Mouse (Mus musculus): ENCODE measurements around the gene Scn8a.

Gene Scn8a

DNA sequence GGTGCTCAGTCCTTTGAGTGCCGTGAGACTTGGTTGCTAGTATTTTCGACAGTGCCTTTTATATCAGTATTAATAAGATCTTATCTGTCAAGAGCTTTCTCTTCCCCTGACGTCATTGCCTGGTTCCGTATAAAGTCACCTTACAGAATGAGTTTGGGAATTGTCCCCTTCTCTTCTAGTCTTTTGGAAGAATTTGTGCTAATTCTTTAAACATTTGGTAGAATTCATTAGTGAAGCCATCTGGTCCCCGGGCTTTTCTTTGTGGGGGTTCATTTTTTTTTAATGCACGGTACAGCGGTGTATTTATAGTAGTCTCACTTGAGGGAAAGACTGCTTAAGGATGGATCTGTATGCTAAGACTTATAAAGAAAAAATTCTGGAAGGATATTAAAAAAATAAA is 84.3 kb downstream of the Scn8a start:
- DNase-seq (ENCODE audit: low spot score in 2 of 2): no peak

DNA sequence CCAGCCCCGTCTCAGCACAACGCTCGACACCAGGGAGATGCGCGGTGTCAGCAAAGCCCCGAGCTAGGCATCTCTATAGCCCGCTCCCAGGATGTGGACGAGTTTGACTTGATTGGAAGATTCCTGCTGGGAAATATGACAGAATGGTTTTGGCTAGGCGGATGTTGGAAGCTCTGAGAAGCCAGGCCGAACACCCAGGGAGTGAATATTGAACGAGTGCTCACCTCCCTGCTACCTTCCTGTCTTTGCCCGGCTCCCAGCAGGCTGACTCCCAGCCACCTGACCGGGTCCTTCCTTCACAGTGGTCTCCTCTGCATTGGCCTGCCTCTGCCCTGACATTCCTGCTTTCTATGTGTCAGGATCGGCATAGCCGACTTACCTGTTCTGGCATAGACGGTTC is 85.1 kb downstream of the Scn8a start:
- DNase-seq (ENCODE audit: low spot score in 2 of 2): no peak

DNA sequence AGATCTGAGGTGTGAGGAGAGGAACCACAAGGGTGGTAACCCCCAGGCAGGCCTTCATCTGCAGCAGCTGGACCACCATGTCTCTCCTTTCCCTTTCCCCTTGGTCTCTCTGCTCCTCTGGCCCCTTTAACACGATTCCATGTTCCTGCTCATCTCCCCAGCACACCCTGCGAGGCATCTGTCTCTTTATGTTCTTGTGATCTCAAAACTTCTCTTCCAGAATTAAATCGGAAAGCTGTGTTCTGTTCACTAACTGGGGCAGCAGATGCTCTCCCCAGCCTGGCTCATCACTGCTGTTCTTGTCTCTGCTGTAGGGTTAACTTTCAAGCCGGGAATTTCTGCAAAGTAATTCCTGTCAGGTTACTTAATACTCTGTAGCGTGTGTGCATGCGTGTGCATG is 91.3 kb downstream of the Scn8a start:
- DNase-seq (ENCODE audit: low spot score in 2 of 2): no peak

DNA sequence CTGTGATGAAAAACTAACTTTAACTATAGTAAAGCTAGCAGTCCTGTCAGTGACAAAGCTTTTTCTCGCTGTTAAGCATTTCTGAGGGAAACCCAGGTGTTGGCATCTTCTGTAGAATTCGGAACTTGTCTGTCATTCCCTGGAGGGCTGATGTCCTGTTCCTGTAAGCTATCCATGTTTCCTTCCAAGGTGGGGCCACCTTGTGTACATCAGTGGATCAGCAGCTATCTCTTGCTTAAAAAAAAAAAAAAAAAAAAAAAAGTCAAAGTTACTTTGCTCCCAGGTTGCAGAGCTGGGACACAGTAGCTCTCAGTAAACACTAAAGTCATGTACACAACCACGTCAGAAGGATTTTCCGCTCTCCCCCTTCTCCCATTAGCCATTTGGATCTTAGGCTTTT is 91.9 kb downstream of the Scn8a start:
- DNase-seq (ENCODE audit: low spot score in 2 of 2): no peak

DNA sequence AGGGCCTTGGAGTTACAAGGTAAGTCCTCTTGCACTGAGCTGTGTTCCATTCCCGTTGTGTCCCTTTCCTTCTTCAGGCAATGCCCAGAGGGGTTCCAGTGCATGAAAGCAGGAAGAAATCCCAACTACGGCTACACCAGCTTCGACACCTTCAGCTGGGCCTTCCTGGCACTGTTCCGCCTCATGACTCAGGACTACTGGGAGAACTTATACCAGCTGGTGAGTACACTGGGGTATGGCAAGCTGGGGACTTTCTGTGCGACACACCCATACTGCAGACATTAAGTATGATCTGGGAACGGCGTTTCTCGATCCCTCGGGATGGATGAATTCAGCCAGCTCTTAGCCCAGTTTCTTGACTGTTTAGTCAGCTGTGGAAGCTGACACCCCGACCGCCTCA is 101.8 kb downstream of the Scn8a start:
- no peak for DNase-seq (ENCODE audit: low spot score in 2 of 2)

DNA sequence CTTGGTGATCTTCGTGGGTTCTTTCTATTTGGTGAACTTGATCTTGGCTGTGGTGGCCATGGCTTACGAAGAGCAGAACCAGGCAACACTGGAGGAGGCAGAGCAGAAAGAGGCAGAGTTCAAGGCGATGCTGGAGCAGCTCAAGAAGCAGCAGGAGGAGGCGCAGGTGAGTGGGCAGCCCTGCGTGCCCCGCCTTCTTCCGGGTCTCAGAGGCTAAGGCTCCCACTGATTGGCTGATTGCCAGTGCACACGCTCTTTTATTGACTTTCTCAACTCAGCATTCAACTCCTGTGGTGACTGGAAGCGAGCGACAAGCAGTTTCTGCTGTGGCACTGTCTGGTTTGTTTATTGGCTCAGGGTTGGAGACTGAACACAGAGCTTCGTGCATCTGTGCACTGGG is 103.1 kb downstream of the Scn8a start:
- DNase-seq (ENCODE audit: low spot score in 2 of 2): no peak

DNA sequence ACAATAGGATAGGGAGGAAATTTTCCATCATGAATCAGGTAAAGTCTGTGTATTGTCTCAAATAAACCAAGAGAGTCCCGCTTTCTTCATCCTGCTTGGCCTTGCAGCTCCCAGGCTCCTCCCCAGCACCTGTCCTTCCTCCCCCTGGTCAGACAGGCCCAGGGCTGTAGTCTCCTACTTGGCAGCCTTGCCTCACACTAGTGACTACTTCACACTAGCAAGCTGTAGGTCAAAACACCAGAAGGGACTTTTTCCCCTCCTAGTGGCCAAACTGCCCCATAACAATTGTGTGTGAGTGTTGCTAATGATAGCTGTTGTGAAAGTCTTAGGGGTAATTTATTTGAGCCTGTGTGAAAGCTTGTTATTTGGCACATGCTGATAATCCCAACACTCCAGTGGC is 105.0 kb downstream of the Scn8a start:
- DNase-seq (ENCODE audit: low spot score in 2 of 2): no peak

DNA sequence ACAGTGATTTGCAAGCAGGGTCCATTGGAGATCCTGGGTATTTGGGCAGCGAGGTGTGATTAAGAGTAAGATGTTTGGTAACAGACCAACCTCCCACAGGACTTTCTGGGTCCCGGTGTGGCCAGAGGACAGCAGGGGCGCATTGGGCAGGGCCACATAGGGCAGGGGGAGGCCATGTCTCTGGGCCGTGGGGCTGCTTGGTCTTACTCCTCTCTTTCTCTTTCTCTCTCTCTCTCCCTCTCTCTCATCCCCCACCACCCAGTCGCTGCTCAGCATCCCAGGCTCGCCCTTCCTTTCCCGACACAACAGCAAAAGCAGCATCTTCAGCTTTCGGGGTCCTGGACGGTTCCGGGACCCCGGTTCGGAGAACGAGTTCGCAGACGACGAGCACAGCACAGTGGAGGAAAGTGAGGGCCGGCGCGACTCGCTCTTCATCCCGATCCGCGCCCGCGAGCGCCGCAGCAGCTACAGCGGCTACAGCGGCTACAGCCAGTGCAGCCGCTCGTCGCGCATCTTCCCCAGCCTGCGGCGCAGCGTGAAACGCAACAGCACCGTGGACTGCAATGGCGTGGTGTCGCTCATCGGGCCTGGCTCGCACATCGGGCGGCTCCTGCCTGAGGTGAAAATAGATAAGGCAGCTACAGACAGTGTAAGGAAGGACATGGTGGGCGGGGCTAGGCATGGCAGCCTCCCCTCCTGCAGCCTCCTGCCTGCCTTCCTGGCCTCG is 113.9 kb downstream of the Scn8a start:
- DNase-seq (ENCODE audit: low spot score in 2 of 2): peak in 1 of 2 experiments; percentile 56

DNA sequence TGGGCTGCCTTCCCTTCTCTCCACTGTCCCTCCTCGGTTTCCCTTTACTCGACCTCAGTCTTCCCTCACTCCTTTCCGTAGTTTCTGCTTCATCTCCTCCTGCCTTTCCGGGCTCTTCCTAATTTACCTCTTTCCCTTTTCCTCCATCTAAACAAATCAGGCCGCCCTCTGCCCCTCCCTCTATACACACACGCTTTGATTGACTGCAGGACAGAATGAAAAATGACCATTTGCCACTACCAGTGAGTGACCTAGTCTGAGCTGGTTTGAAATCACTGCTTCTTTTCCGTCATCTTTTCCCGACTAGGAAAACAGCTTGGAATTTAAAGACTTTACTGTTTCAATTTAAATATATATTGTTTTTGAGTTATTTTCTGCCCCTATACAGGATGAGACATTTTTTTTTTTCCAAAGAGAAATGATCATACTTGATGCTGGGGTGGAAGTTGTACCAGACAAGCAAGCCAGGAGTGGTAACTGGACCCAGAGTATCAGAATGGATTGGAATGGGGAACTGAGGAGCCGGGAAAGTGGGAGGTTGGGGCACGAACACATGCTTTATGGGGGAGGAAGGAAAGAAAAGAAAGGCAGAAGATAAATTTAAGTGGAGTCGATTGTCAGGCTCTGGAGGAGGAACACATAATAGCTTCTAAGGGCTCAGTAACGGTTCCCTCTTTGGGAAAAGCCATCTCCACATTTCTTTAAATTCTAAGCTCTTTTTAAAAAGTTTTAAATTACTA is 114.7 kb downstream of the Scn8a start:
- DNase-seq (ENCODE audit: low spot score in 2 of 2): no peak

DNA sequence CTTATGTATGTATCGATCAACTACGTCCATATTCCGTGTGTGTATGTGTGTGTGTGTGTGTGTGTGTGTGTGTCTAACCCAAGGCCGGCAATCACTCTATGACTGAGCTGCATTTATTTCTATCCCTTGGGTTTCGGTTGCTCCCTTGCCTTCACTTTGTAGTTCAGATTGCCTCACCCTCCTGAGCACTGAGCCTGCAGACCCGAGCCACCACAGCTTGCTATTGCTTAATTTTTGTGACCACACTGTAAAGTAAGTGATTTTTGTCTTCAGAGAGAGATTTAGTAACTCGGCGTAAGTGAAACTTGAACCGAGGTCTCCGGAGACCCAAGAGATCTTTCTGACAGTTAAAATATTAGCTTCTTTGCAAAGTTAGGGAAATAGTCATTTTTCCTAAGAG is 116.8 kb downstream of the Scn8a start:
- no peak for DNase-seq (ENCODE audit: low spot score in 2 of 2)

DNA sequence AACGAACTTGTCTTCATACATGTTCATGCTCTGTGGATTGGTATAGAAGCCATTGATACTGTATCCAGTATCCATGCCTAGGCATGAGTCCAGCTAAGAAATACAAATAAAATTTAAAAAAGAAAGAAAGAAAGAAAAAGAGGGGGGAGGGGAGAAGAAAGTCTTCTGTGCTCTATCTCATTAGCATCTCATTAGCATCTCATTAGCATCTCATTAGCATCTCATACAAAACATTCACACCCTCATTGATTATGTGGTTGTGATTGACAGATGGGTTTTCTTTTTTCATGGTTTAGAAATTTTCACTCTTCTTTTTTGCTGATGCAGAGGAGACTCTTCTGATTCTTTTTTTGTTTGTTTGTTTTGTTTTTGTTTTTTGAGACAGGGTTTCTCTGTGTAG is 117.4 kb downstream of the Scn8a start:
- no peak for DNase-seq (ENCODE audit: low spot score in 2 of 2)

DNA sequence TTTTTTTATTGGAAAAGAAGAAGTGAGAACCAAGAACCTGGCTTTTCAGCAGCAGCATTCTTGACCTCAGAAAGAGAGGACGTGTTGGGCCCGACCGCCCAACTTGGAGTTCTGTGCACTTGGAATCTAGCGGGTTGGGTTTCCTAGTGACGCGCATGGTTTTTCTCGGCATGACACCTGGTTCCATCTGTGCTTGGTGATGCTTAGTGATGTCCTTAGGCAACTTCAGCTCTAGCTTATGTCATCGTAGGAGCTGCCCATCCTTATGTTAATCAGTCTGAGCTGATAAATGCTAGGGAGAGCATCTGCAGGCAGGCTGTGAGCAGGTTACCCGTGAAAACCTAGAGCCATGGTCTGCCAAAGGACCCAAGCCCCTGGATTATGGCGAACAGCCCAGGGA is 120.6 kb downstream of the Scn8a start:
- DNase-seq (ENCODE audit: low spot score in 2 of 2): no peak

DNA sequence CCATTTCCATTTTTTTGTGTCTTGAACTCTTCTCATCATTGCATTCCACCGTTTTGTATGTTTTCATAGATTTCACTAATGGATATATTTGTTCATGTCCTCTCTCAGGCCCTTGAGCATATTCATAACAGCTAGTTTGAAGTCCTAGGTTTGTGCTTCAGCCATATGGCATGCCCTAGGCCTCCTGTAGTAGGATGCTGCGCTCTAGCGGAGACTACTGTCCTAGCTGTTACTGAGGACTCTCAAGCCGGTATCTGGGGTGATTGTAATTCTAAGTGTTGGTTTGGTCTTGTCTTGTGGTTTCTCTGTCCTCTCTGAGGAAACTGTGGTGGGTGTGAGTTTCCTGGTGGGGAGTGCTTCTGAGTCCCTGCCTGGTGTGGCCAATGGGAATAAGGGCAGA is 127.4 kb downstream of the Scn8a start:
- DNase-seq (ENCODE audit: low spot score in 2 of 2): no peak

DNA sequence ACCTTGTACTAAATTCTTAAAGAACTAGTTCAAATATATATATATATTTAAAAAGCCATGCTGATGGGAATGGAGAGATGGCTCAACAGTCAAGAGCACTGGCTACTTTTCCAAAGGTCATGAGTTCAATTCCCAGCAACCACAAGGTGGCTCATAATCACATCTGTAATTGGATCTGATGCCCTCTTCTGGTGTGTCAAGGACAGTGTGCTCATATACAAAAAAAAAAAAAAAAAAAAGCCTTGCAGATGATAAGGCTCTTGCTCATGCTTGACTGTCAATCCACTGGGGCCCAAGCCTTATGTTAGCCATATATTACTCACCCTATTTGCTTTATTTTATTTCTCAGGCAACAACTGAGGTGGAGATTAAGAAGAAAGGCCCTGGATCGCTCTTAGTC is 132.0 kb downstream of the Scn8a start:
- no peak for DNase-seq (ENCODE audit: low spot score in 2 of 2)

DNA sequence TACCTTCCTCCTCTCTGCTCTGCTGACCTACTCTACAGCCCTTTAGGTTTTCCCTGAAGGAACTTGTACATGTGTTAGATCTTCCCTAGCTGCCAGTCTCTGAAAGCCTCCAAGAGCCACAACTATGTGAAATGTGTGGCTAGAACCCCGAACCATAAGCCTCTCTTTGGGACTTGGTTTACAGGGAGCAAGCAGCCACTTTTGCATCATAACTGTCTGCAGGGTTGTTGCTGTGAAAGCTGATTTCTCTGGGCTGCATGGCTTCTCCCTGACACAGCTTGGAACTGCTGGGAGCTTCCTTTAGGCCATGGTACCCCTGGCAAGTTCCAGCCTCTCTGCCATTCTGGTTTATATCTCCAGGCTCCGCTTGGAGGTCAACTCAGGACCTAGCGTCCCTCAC is 132.8 kb downstream of the Scn8a start:
- DNase-seq (ENCODE audit: low spot score in 2 of 2): no peak

DNA sequence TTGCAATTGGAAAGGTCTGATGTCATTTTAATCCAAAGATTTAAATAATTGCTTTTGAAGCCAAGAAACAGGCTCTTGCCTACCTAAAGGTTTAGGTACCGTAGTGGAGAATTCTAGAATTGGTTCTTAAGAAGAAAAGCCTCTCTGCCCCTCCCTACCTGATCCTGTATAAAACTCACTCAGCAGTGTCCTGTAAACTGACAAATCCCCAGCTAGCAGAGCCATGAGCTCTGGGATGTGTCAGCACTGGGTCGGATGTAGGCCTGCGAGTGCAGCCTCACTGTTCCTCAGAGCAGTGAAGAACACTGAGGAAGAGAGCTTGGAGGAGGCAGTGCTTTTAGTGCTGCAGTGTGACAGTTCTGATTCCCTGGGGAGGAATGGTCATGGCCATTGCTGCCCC is 134.9 kb downstream of the Scn8a start:
- no peak for DNase-seq (ENCODE audit: low spot score in 2 of 2)

DNA sequence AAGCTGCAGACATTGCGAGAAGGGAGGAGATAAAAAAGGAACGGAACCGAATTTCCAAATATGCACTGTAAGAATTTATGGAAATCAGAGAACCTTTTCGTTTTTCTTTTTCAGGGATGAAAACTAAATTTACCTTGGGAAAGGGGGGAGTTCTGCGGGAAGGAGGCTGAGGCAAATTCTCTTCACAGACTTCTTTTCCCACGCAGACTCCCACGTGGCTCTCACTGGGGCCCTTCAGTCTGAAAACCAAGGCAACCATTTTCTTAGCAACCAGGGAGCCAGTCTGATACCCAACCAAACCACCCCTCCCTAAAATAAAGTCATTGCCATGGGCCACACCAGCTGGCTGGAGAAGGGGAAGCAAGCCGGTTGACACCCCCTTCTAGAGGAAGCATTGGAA is 136.1 kb downstream of the Scn8a start:
- peak in 1 of 2 experiments; percentile 38 for DNase-seq (ENCODE audit: low spot score in 2 of 2)

DNA sequence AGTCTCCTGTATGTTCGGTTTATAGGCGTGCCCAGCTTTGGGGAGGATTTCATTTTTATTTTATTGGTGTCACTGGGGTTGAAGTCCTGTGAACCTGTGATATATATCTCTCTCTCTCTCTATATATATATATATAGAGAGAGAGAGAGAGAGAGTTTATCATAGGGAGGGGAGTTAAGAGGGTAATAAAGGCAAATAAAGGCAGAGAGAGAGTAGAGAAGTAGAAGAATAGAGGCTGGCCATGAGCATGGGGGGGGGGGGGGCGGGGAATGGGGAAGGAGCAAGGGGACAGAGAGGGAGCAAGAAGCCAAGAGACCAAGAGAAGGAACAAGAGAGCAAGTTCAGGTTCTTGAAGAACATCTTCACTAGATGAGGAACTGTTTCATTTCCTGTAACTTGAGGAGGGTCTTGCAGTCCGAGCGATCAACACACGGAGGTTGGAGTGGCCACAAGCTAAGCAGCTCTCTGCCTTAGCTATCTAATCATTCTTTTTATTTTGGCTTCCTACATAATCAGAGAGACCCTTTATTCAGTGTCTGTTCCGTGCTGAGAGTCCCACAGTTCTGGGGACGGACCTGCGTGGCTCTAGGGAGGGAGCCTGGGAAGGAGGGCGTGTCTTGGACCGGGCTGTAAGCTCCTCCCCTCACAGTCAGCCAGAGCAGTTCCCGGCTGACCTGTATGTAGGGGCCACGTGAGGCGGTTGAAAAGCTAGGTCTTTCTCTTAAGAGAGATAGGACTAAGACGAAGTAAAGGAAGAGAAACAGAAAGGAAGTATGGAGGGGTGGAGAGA is 136.8 kb downstream of the Scn8a start:
- DNase-seq (ENCODE audit: low spot score in 2 of 2): no peak

DNA sequence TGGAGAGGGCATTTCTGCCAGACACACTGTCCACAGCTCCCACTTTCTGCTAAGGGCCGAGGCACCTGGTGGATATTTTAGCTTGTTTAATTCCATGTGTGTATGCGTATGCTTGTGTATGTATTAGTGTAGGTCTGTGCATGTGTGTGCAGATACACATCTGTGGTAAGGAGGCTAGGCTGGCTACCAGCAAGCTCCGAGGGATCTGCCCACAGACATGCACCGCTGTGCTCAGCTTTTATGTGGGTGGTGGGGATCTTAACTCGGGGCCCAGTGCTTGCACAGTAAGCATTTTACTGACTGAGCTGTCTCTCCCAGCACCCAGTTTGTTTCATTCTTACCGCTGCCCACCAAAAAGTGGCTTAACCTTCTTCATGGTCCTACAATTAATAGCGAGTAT is 137.6 kb downstream of the Scn8a start:
- DNase-seq (ENCODE audit: low spot score in 2 of 2): no peak

DNA sequence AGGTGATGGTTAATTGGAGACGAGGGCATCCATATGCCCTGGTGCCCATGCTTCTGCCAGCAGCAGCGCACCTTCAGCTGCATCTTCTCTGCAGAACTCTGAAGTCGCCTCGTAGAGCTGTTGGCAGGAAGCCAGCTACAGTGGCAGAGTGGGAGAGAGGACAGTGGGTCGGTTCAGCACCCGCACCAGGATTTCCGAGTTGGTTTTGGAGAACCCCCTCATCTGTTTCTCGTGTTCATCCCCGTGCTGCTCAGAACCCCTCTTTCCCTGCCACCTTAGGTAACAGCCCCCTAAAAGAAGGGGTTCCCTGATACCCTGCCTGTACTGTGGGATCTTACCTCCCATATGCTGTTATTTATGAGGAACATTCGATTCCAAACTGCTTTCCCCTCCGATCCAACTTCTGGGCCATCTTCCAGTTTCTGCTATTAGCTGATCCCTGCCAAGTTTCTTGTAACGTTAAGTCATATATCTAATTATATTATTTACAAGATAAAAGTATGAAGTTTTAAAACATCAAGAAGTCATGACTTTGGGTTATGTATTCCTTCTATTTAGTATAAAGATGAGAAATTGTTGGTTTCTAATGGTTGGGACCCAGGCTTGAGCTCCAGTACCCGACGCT is 138.8 kb downstream of the Scn8a start:
- no peak for DNase-seq (ENCODE audit: low spot score in 2 of 2)

DNA sequence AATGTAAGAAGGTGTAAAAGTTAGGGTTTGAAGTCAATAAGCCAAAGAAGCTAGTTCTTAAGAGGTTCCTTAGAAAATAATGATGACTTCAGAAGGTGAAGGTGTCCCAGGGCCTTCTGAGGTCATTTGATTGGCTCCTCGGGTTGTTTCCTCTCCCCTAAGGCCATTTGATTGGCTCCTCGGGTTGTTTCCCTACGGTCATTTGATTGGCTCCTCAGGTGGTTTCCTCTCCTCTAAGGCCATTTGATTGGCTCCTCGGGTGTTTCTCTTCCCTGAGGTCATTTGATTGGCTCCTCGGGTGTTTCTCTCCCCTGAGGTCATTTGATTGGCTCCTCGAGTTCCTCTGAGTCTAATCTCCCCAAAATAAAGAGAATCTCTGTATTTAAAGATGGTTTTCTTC is 141.7 kb downstream of the Scn8a start:
- no peak for DNase-seq (ENCODE audit: low spot score in 2 of 2)

DNA sequence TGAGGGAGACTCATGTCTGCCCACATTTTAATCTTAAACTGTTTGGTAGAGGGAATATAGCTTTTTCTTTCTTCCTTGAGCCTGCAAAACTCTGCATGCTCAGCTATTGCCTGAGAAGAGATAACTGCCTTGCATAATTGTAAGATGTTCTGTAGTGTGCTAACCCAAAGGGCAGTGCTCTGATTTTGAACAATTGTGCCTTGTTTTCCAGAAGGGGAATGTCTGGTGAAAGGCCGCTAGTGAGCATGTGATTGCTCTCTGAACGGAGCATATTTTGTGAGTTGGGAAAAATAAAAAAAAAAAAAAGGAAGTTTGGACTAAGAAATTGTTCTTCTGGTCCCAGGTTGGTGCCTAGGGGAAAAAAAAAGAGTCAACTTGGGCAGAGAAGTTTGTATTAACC is 159.3 kb downstream of the Scn8a start:
- DNase-seq (ENCODE audit: low spot score in 2 of 2): no peak

All from frontal cortex, postnatal 10 days (tissue).